Mouse (Mus musculus) ES-E14 (cell line): Measurements from ENCODE around the gene Mdm2.

Experiments
- CHD2 ChIP-seq: IDR thresholded peaks from 2 replicates; pipeline ENCODE4 v1.6.1; 2014; ENCODE audit warnings: mild to moderate bottlenecking, low read depth, low read length, inconsistent platforms
- HCFC1 ChIP-seq: IDR thresholded peaks from 2 replicates; pipeline ENCODE4 v1.6.1; 2012; ENCODE audit warnings: low read length, inconsistent platforms, borderline replicate concordance; ENCODE audit not compliant: insufficient read depth
- MAFK ChIP-seq: IDR thresholded peaks from 2 replicates; pipeline ENCODE4 v1.6.1; 2014; ENCODE audit warnings: mild to moderate bottlenecking, low read depth, low read length, inconsistent platforms; ENCODE audit not compliant: insufficient read depth
- ZC3H11A ChIP-seq: IDR thresholded peaks from 2 replicates; pipeline ENCODE4 v1.6.1; 2012; ENCODE audit warnings: low read depth, mild to moderate bottlenecking, inconsistent platforms, low read length, borderline replicate concordance
- ZNF384 ChIP-seq: IDR thresholded peaks from 2 replicates; pipeline ENCODE4 v1.6.1; 2012; ENCODE audit warnings: low read depth, low read length, inconsistent platforms

GRCm38 (mm10) chr10:117759844-117760630 lies 49.5 kb upstream of the Mdm2 start:
- TF ChIP-seq HCFC1 (no peak), ZNF384 (no peak), MAFK (no peak), ZC3H11A (no peak), CHD2 (no peak)
